In the genomic region with DNA sequence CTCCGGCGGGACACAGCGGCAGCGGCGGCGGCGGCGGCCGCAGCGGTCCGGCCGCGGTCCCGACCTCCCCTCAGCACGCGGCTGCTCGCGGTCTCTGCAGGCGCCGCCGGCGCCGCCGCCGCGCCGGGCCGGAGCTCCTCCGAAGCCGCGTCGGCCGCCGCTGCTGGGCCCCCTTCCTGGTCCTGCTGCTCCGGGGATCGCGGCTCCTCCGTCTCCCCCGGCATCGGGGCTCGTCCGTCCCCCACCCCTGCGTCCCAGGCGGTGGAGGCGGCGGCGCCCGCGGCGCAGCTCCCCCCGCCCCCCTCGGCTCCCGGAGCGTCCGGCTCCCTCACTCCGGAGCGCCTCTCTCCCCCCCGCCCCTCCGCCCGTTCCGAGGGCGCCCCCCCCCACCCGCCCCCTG, we compare ENCODE assay signal across 8 mouse cellular contexts. TPM values are rescaled to one million over a fixed set of nuclear protein-coding genes. Genes with fewer than 3 reads are reported as not detected.
DNase-seq lines count a peak whose midpoint lies in the region; ATAC-seq and TF ChIP-seq lines count a peak whose summit lies in the region.

No protein-coding gene starts in this region.

- peak; percentile 32 for ATAC-seq in lung, embryonic 14.5 days (ENCODE audit: insufficient read depth)
- peak; percentile 29 for ATAC-seq in embryonic facial prominence, embryonic 13.5 days (ENCODE audit: insufficient number of reproducible peaks, insufficient read depth, low FRiP score, low TSS enrichment, low read depth)
- peak; percentile 32 for ATAC-seq in intestine, embryonic 14.5 days (replicated peaks; ENCODE audit: low FRiP score, low TSS enrichment, low read depth)
- ATAC-seq in neural tube, embryonic 12.5 days (ENCODE audit: low FRiP score, low read depth): peak; percentile 46

- no peak for TF ChIP-seq CTCF in lung, embryonic 14.5 days (IDR thresholded peaks at IDR 0.05; ENCODE audit: low read depth)

- no peaks in the 10 kb centered on the region for H3K36me3 ChIP-seq in lung, embryonic 14.5 days (ENCODE audit: insufficient read depth)
- no peaks in the 10 kb centered on the region for H3K36me3 ChIP-seq in embryonic facial prominence, embryonic 13.5 days
- H3K36me3 ChIP-seq in intestine, embryonic 14.5 days (ENCODE audit: control insufficient read depth, insufficient read depth, low read length): no peaks in the 10 kb centered on the region
- H3K36me3 ChIP-seq in neural tube, embryonic 12.5 days: no peaks in the 10 kb centered on the region

- peak overlapping the region; percentile 98 for H3K9ac ChIP-seq in lung, embryonic 14.5 days
- H3K9ac ChIP-seq in embryonic facial prominence, embryonic 13.5 days: peak overlapping the region; percentile 99
- peak overlapping the region; percentile 98 for H3K9ac ChIP-seq in intestine, embryonic 14.5 days (ENCODE audit: low read length)
- peak overlapping the region; percentile 98 for H3K9ac ChIP-seq in neural tube, embryonic 12.5 days

- H3K9me3 ChIP-seq in lung, embryonic 14.5 days (ENCODE audit: low read depth, low read length): no peaks in the 10 kb centered on the region
- no peaks in the 10 kb centered on the region for H3K9me3 ChIP-seq in embryonic facial prominence, embryonic 13.5 days
- H3K9me3 ChIP-seq in intestine, embryonic 14.5 days (ENCODE audit: control insufficient read depth, low read length): no peaks in the 10 kb centered on the region
- no peaks in the 10 kb centered on the region for H3K9me3 ChIP-seq in neural tube, embryonic 12.5 days

- 0% methylated on average over 54 of the region's 63 CpGs for WGBS in lung, embryonic 14.5 days
- 0% methylated on average over 20 of the region's 63 CpGs for WGBS in embryonic facial prominence, embryonic 13.5 days
- under 1% methylated on average over 44 of the region's 63 CpGs for WGBS in intestine, embryonic 14.5 days
- WGBS in neural tube, embryonic 12.5 days: 1% methylated on average over 48 of the region's 63 CpGs

- no peaks in the 10 kb centered on the region for H3K27me3 ChIP-seq in lung, embryonic 14.5 days (ENCODE audit: insufficient read depth, low read length)
- H3K27me3 ChIP-seq in embryonic facial prominence, embryonic 13.5 days: no peaks in the 10 kb centered on the region
- H3K27me3 ChIP-seq in intestine, embryonic 14.5 days (replicated peaks; ENCODE audit: control insufficient read depth, insufficient read depth, low read length): no peaks in the 10 kb centered on the region
- H3K27me3 ChIP-seq in neural tube, embryonic 12.5 days (replicated peaks): no peaks in the 10 kb centered on the region

- DNase-seq in lung, embryonic 14.5 days: no peak
- no peak for DNase-seq in lung, postnatal 4 days
- DNase-seq in intestine, embryonic 14.5 days (ENCODE audit: low spot score): no peak
- no peak for DNase-seq in right cerebral cortex, adult 2 months (ENCODE audit: low spot score in 2 of 2)
- no peak for DNase-seq in thymus, postnatal 14 days
- no peak for DNase-seq in layer of hippocampus, adult 8-10 months (ENCODE audit: low spot score in 2 of 2)

- no peaks in the 10 kb centered on the region for H3K4me1 ChIP-seq in lung, embryonic 14.5 days (ENCODE audit: insufficient read depth)
- H3K4me1 ChIP-seq in embryonic facial prominence, embryonic 13.5 days: peaks cover 9% of the 10 kb centered on the region
- H3K4me1 ChIP-seq in intestine, embryonic 14.5 days (replicated peaks; ENCODE audit: control insufficient read depth, insufficient read depth, low read length): peaks cover 8% of the 10 kb centered on the region; the same call in 1 of the 2 replicates
- peaks cover 9% of the 10 kb centered on the region for H3K4me1 ChIP-seq in neural tube, embryonic 12.5 days

- H3K27ac ChIP-seq in lung, embryonic 14.5 days (ENCODE audit: low read depth): peak overlapping the region; percentile 100
- H3K27ac ChIP-seq in embryonic facial prominence, embryonic 13.5 days: peak overlapping the region; percentile 100
- H3K27ac ChIP-seq in intestine, embryonic 14.5 days (ENCODE audit: low read depth): peak overlapping the region; percentile 99
- H3K27ac ChIP-seq in neural tube, embryonic 12.5 days: peak overlapping the region; percentile 98

- H3K4me2 ChIP-seq in lung, embryonic 14.5 days: peak overlapping the region; percentile 62
- H3K4me2 ChIP-seq in embryonic facial prominence, embryonic 13.5 days: peak overlapping the region; percentile 62
- H3K4me2 ChIP-seq in intestine, embryonic 14.5 days (ENCODE audit: low read length): peak overlapping the region; percentile 18; the same call in 1 of the 2 replicates
- peak overlapping the region; percentile 62 for H3K4me2 ChIP-seq in neural tube, embryonic 12.5 days (replicated peaks)

- peak overlapping the region; percentile 95 for H3K4me3 ChIP-seq in lung, embryonic 14.5 days (ENCODE audit: low read depth, low read length)
- H3K4me3 ChIP-seq in embryonic facial prominence, embryonic 13.5 days: peak overlapping the region; percentile 90
- H3K4me3 ChIP-seq in intestine, embryonic 14.5 days (ENCODE audit: low read depth, low read length): peak overlapping the region; percentile 89
- peak overlapping the region; percentile 92 for H3K4me3 ChIP-seq in neural tube, embryonic 12.5 days

RNA-seq across cellular contexts. Expression of gene Zfp91, which starts 0.8 kb away (rescaled TPM):
- 10.8 and 11.5 TPM in 2 replicates for polyA plus RNA-seq in lung, embryonic 14.5 days (2014; fragmentation: Nextera tagmentation; extraction: Ambion mirVana)
- polyA plus RNA-seq in embryonic facial prominence, embryonic 13.5 days (2015; fragmentation: Nextera tagmentation; extraction: Ambion mirVana): 14.9 and 16.8 TPM in 2 replicates
- 9.1 and 10.4 TPM in 2 replicates for polyA plus RNA-seq in intestine, embryonic 14.5 days (2014; fragmentation: Nextera tagmentation; extraction: Ambion mirVana)
- polyA plus RNA-seq in neural tube, embryonic 12.5 days (2016; fragmentation: Nextera tagmentation; extraction: Ambion mirVana): 19.3 and 19.9 TPM in 2 replicates
- total RNA-seq in layer of hippocampus, adult 8-10 months (2022): 10 to 100 TPM; 87.1 to 94.7 (median 90.9) TPM

RNA-seq across cellular contexts. Expression of gene Lpxn, which starts 0.9 kb away (rescaled TPM):
- 1.2 and 1.4 TPM in 2 replicates for polyA plus RNA-seq in lung, embryonic 14.5 days (2014; fragmentation: Nextera tagmentation; extraction: Ambion mirVana)
- polyA plus RNA-seq in embryonic facial prominence, embryonic 13.5 days (2015; fragmentation: Nextera tagmentation; extraction: Ambion mirVana): 1.2 and 2.3 TPM in 2 replicates
- 2.3 TPM in 2 replicates for polyA plus RNA-seq in intestine, embryonic 14.5 days (2014; fragmentation: Nextera tagmentation; extraction: Ambion mirVana)
- 1.3 and 1.4 TPM in 2 replicates for polyA plus RNA-seq in neural tube, embryonic 12.5 days (2016; fragmentation: Nextera tagmentation; extraction: Ambion mirVana)
- total RNA-seq in layer of hippocampus, adult 8-10 months (2022): 1 to 10 TPM; 1.4 to 6.1 (median 2.7) TPM

RNA-seq across cellular contexts. Expression of gene Cntf, which starts 29.7 kb away (rescaled TPM):
- polyA plus RNA-seq in lung, embryonic 14.5 days (2014; fragmentation: Nextera tagmentation; extraction: Ambion mirVana): 0.55 TPM in 2 replicates
- polyA plus RNA-seq in embryonic facial prominence, embryonic 13.5 days (2015; fragmentation: Nextera tagmentation; extraction: Ambion mirVana): 1.4 and 1.9 TPM in 2 replicates
- 0.77 TPM in 1 of 2 replicates, not detected in the other for polyA plus RNA-seq in intestine, embryonic 14.5 days (2014; fragmentation: Nextera tagmentation; extraction: Ambion mirVana)
- polyA plus RNA-seq in neural tube, embryonic 12.5 days (2016; fragmentation: Nextera tagmentation; extraction: Ambion mirVana): 1.5 and 1.6 TPM in 2 replicates
- 1 to 10 TPM; 4.0 to 4.9 (median 4.6) TPM for total RNA-seq in layer of hippocampus, adult 8-10 months (2022)

RNA-seq across cellular contexts. Expression of gene Gm5244, which starts 51.4 kb away (rescaled TPM):
- polyA plus RNA-seq in lung, embryonic 14.5 days (2014; fragmentation: Nextera tagmentation; extraction: Ambion mirVana): not detected in 2 replicates
- polyA plus RNA-seq in embryonic facial prominence, embryonic 13.5 days (2015; fragmentation: Nextera tagmentation; extraction: Ambion mirVana): not detected in 2 replicates
- not detected in 2 replicates for polyA plus RNA-seq in intestine, embryonic 14.5 days (2014; fragmentation: Nextera tagmentation; extraction: Ambion mirVana)
- not detected in 2 replicates for polyA plus RNA-seq in neural tube, embryonic 12.5 days (2016; fragmentation: Nextera tagmentation; extraction: Ambion mirVana)
- total RNA-seq in layer of hippocampus, adult 8-10 months (2022): not detected
